Mouse (Mus musculus): ENCODE data around the gene Prrc2b. TPM values are rescaled to one million over a fixed set of nuclear protein-coding genes. Genes with fewer than 3 reads are reported as not detected.

The Prrc2b gene
- polyA plus RNA-seq, 1 experiment from 2014 or later: 61.6 TPM

GRCm38 (mm10) chr2:32154334-32154997, 3.6 kb downstream of the Prrc2b start:
- H3K36me3 ChIP-seq: no peaks in the 10 kb centered on the region
- no peak for ATAC-seq (ENCODE audit: low read depth)
- H3K4me2 ChIP-seq: peak overlapping the region; percentile 100
- no peaks in the 10 kb centered on the region for H3K9me3 ChIP-seq
- 25% methylated on average over 9 of the region's 9 CpGs for WGBS
- H3K4me3 ChIP-seq: peak overlapping the region; percentile 93
- H3K4me1 ChIP-seq (replicated peaks): peaks cover 84% of the 10 kb centered on the region
- peak overlapping the region; percentile 100 for H3K9ac ChIP-seq
- H3K27me3 ChIP-seq: no peaks in the 10 kb centered on the region
- H3K27ac ChIP-seq (replicated peaks): peak overlapping the region; percentile 99

- H3K27ac ChIP-seq (replicated peaks): peak overlapping the region; percentile 80
- peak overlapping the region; percentile 100 for H3K4me2 ChIP-seq
- no peaks in the 10 kb centered on the region for H3K36me3 ChIP-seq
- H3K27me3 ChIP-seq: no peaks in the 10 kb centered on the region
- WGBS: 44% methylated on average over 7 of the region's 7 CpGs
- H3K9ac ChIP-seq: peak overlapping the region; percentile 100; the same call in 1 of the 2 replicates
- no peaks in the 10 kb centered on the region for H3K9me3 ChIP-seq
- no peak for ATAC-seq (ENCODE audit: low read depth)
- peaks cover 87% of the 10 kb centered on the region for H3K4me1 ChIP-seq (replicated peaks)
- peak overlapping the region; percentile 93 for H3K4me3 ChIP-seq
Observed at GRCm38 (mm10) chr2:32154998-32155541, 4.2 kb downstream of the Prrc2b start.

- Histone ChIP-seq H3K9ac (peak overlapping the region; percentile 31; the same call in 1 of the 2 replicates), H3K4me2 (peak overlapping the region; percentile 100), H3K27ac (replicated peaks) (peak overlapping the region; percentile 80), H3K27me3 (no peaks in the 10 kb centered on the region), H3K4me3 (no peak overlapping the region), H3K36me3 (no peaks in the 10 kb centered on the region), H3K9me3 (no peaks in the 10 kb centered on the region), H3K4me1 (replicated peaks) (peaks cover 87% of the 10 kb centered on the region)
- 73% methylated on average over 6 of the region's 6 CpGs for WGBS
- no peak for ATAC-seq (ENCODE audit: low read depth)
Observed at GRCm38 (mm10) chr2:32155614-32156013, 4.7 kb downstream of the Prrc2b start.

- H3K4me2 ChIP-seq: peak overlapping the region; percentile 31
- H3K27ac ChIP-seq (replicated peaks): peak overlapping the region; percentile 80
- no peak overlapping the region for H3K4me3 ChIP-seq
- no peaks in the 10 kb centered on the region for H3K9me3 ChIP-seq
- ATAC-seq (ENCODE audit: low read depth): no peak
- H3K4me1 ChIP-seq (replicated peaks): peaks cover 90% of the 10 kb centered on the region
- no peaks in the 10 kb centered on the region for H3K27me3 ChIP-seq
- no peaks in the 10 kb centered on the region for H3K36me3 ChIP-seq
- peak overlapping the region; percentile 58 for H3K9ac ChIP-seq
- 76% methylated on average over 10 of the region's 10 CpGs for WGBS
Observed at GRCm38 (mm10) chr2:32156645-32157044, 5.8 kb downstream of the Prrc2b start.

GRCm38 (mm10) chr2:32157328-32157727, 6.4 kb downstream of the Prrc2b start:
- Histone ChIP-seq H3K4me1 (replicated peaks) (peaks cover 88% of the 10 kb centered on the region), H3K27ac (replicated peaks) (peak overlapping the region; percentile 80), H3K9me3 (no peaks in the 10 kb centered on the region), H3K9ac (peak overlapping the region; percentile 58), H3K4me3 (no peak overlapping the region), H3K36me3 (no peaks in the 10 kb centered on the region), H3K4me2 (peak overlapping the region; percentile 31), H3K27me3 (no peaks in the 10 kb centered on the region)
- ATAC-seq (ENCODE audit: low read depth): 0 out of 2 replicates have a peak, but pooled peaks have one; percentile 10
- WGBS: 15% methylated on average over 4 of the region's 4 CpGs

- Histone ChIP-seq H3K4me1 (replicated peaks) (peaks cover 78% of the 10 kb centered on the region), H3K4me3 (no peak overlapping the region), H3K9me3 (no peaks in the 10 kb centered on the region), H3K27me3 (no peaks in the 10 kb centered on the region), H3K36me3 (no peaks in the 10 kb centered on the region), H3K27ac (replicated peaks) (no peak overlapping the region), H3K9ac (no peak overlapping the region; the same call in 1 of the 2 replicates), H3K4me2 (no peak overlapping the region)
- ATAC-seq (ENCODE audit: low read depth): no peak
- WGBS: 83% methylated on average over 12 of the region's 12 CpGs
Observed at GRCm38 (mm10) chr2:32158616-32159239, 7.8 kb downstream of the Prrc2b start.

- WGBS: 88% methylated on average over 3 of the region's 3 CpGs
- H3K4me3 ChIP-seq: no peak overlapping the region
- no peaks in the 10 kb centered on the region for H3K36me3 ChIP-seq
- no peak overlapping the region for H3K4me2 ChIP-seq
- H3K9ac ChIP-seq: no peak overlapping the region
- no peaks in the 10 kb centered on the region for H3K9me3 ChIP-seq
- H3K27ac ChIP-seq (replicated peaks): no peak overlapping the region
- peaks cover 78% of the 10 kb centered on the region for H3K4me1 ChIP-seq (replicated peaks)
- H3K27me3 ChIP-seq: no peaks in the 10 kb centered on the region
- no peak for ATAC-seq (ENCODE audit: low read depth)
Observed at GRCm38 (mm10) chr2:32160525-32160924, 9.6 kb downstream of the Prrc2b start.

GRCm38 (mm10) chr2:32160967-32161366, 10.1 kb downstream of the Prrc2b start:
- no peak for ATAC-seq (ENCODE audit: low read depth)
- WGBS: 87% methylated on average over 5 of the region's 5 CpGs

GRCm38 (mm10) chr2:32162102-32162501, 11.2 kb downstream of the Prrc2b start:
- no peaks in the 10 kb centered on the region for H3K36me3 ChIP-seq
- no peaks in the 10 kb centered on the region for H3K27me3 ChIP-seq
- no peaks in the 10 kb centered on the region for H3K9me3 ChIP-seq
- no peak overlapping the region for H3K27ac ChIP-seq (replicated peaks)
- H3K4me1 ChIP-seq (replicated peaks): peaks cover 77% of the 10 kb centered on the region
- no peak overlapping the region for H3K9ac ChIP-seq
- no peak overlapping the region for H3K4me3 ChIP-seq
- 95% methylated on average over 8 of the region's 8 CpGs for WGBS
- no peak overlapping the region for H3K4me2 ChIP-seq
- ATAC-seq (ENCODE audit: low read depth): no peak

More at GRCm38 (mm10) chr2:32160967-32161366, 10.1 kb downstream of the Prrc2b start:
- Histone ChIP-seq H3K9ac (no peak overlapping the region), H3K9me3 (no peaks in the 10 kb centered on the region), H3K4me2 (no peak overlapping the region), H3K27me3 (no peaks in the 10 kb centered on the region), H3K36me3 (no peaks in the 10 kb centered on the region), H3K4me1 (replicated peaks) (peaks cover 77% of the 10 kb centered on the region), H3K27ac (replicated peaks) (no peak overlapping the region), H3K4me3 (no peak overlapping the region)

GRCm38 (mm10) chr2:32162646-32163045, 11.8 kb downstream of the Prrc2b start:
- no peaks in the 10 kb centered on the region for H3K36me3 ChIP-seq
- no peak overlapping the region for H3K9ac ChIP-seq
- no peak overlapping the region for H3K27ac ChIP-seq (replicated peaks)
- 57% methylated on average over 4 of the region's 4 CpGs for WGBS
- H3K9me3 ChIP-seq: no peaks in the 10 kb centered on the region
- H3K4me1 ChIP-seq (replicated peaks): peaks cover 77% of the 10 kb centered on the region
- no peak overlapping the region for H3K4me2 ChIP-seq
- H3K4me3 ChIP-seq: no peak overlapping the region
- no peak for ATAC-seq (ENCODE audit: low read depth)
- no peaks in the 10 kb centered on the region for H3K27me3 ChIP-seq

- Histone ChIP-seq H3K27me3 (no peaks in the 10 kb centered on the region), H3K4me3 (no peak overlapping the region), H3K4me2 (no peak overlapping the region), H3K4me1 (replicated peaks) (peaks cover 77% of the 10 kb centered on the region), H3K36me3 (no peaks in the 10 kb centered on the region), H3K9ac (no peak overlapping the region), H3K27ac (replicated peaks) (no peak overlapping the region), H3K9me3 (no peaks in the 10 kb centered on the region)
- ATAC-seq (ENCODE audit: low read depth): no peak
- WGBS: 81% methylated on average over 3 of the region's 3 CpGs
Observed at GRCm38 (mm10) chr2:32163057-32163456, 12.2 kb downstream of the Prrc2b start.

GRCm38 (mm10) chr2:32164503-32164902, 13.6 kb downstream of the Prrc2b start:
- no peaks in the 10 kb centered on the region for H3K9me3 ChIP-seq
- no peak overlapping the region for H3K9ac ChIP-seq
- 70% methylated on average over 12 of the region's 12 CpGs for WGBS
- no peak overlapping the region for H3K4me3 ChIP-seq
- no peaks in the 10 kb centered on the region for H3K36me3 ChIP-seq
- H3K27me3 ChIP-seq: no peaks in the 10 kb centered on the region
- no peak overlapping the region for H3K4me2 ChIP-seq
- no peak for ATAC-seq (ENCODE audit: low read depth)
- H3K4me1 ChIP-seq (replicated peaks): peaks cover 77% of the 10 kb centered on the region
- H3K27ac ChIP-seq (replicated peaks): peak overlapping the region; percentile 49

All from neural tube, embryonic 13.5 days (tissue).